Mouse (Mus musculus) regulatory T cell (primary cell): Measurements from ENCODE around the gene Olfr91.
"Not testable (repeated sequence)": the region's sequence is repeated elsewhere in the genome, so short reads cannot be mapped to it uniquely, and the experiment has no call there.

Experiments
- in situ Hi-C: fragments of 300-600 bp; cut with MboI, MseI; formaldehyde crosslinking; loops from one replicate; pipeline ENCODE4 v1.15.1; 2025; ENCODE audit warnings: high pct_unique_total_duplicates

The Olfr91 gene

GRCm38 (mm10) chr17:37098178-37098577, at the start of gene Olfr91:
TSS of gene Olfr91 (minus strand) at chr17:37098278.
- in situ Hi-C loops = no loop called here

- in situ Hi-C loops = not testable (repeated sequence)
These were observed 33.3 kb upstream of the Olfr91 start for GRCm38 (mm10) chr17:37131366-37131765.

- in situ Hi-C loops = no loop called here
These were observed 21.9 kb upstream of the Olfr91 start, which contains the start of gene Olfr92 for GRCm38 (mm10) chr17:37119988-37120387. TSS of gene Olfr92 (minus strand) at chr17:37120088.

GRCm38 (mm10) chr17:37093289-37093688, 4.8 kb downstream of the Olfr91 start:
- in situ Hi-C loops = no loop called here

GRCm38 (mm10) chr17:37092198-37092597, 5.9 kb downstream of the Olfr91 start:
- in situ Hi-C loops = no loop called here

- in situ Hi-C loops = loop anchor here (5.0 kb wide), 1 partner anchor 114 kb away; the partner anchor contains the start of gene Olfr94
These were observed 9.7 kb downstream of the Olfr91 start, which contains the start of gene Olfr90 for GRCm38 (mm10) chr17:37088399-37088798. TSS of gene Olfr90 (minus strand) at chr17:37088499.

GRCm38 (mm10) chr17:37085545-37085944, 12.5 kb downstream of the Olfr91 start:
- in situ Hi-C loops = loop anchor here (5.0 kb wide), 1 partner anchor 117 kb away; the partner anchor contains the start of gene Olfr94

GRCm38 (mm10) chr17:37084632-37085031, 13.4 kb downstream of the Olfr91 start:
- in situ Hi-C loops = loop anchor here (5.0 kb wide), 1 partner anchor 118 kb away; the partner anchor contains the start of gene Olfr94

GRCm38 (mm10) chr17:37083327-37083726, 14.8 kb downstream of the Olfr91 start:
- in situ Hi-C loops = no loop called here

GRCm38 (mm10) chr17:37081659-37082058, 16.4 kb downstream of the Olfr91 start:
- in situ Hi-C loops = no loop called here

GRCm38 (mm10) chr17:37080119-37080518, 18.0 kb downstream of the Olfr91 start:
- in situ Hi-C loops = no loop called here

GRCm38 (mm10) chr17:37078990-37079389, 19.1 kb downstream of the Olfr91 start:
- in situ Hi-C loops = no loop called here

GRCm38 (mm10) chr17:37078193-37078592, 19.9 kb downstream of the Olfr91 start:
- in situ Hi-C loops = no loop called here

GRCm38 (mm10) chr17:37075766-37076165, 22.3 kb downstream of the Olfr91 start:
- in situ Hi-C loops = no loop called here

- in situ Hi-C loops = no loop called here
These were observed 22.9 kb downstream of the Olfr91 start for GRCm38 (mm10) chr17:37075181-37075580.

GRCm38 (mm10) chr17:37072730-37073276, 25.3 kb downstream of the Olfr91 start:
- in situ Hi-C loops = no loop called here

- in situ Hi-C loops = no loop called here
These were observed 25.9 kb downstream of the Olfr91 start for GRCm38 (mm10) chr17:37072080-37072729.

GRCm38 (mm10) chr17:37070121-37070520, 28.0 kb downstream of the Olfr91 start:
- in situ Hi-C loops = no loop called here

GRCm38 (mm10) chr17:37067861-37068260, 30.2 kb downstream of the Olfr91 start:
- in situ Hi-C loops = no loop called here

GRCm38 (mm10) chr17:37065993-37066392, 32.1 kb downstream of the Olfr91 start:
- in situ Hi-C loops = no loop called here

- in situ Hi-C loops = no loop called here
These were observed 34.2 kb downstream of the Olfr91 start for GRCm38 (mm10) chr17:37063686-37064495.

- in situ Hi-C loops = no loop called here
These were observed 35.0 kb downstream of the Olfr91 start for GRCm38 (mm10) chr17:37063063-37063462.
